Mouse (Mus musculus): Measurements from ENCODE around the gene Exoc6b.

GRCm38 (mm10) chr6:84963044-84963443, 106.3 kb downstream of the Exoc6b start:
- TF ChIP-seq CTCF (IDR thresholded peaks at IDR 0.05; ENCODE audit: low read depth): no peak
- TF ChIP-seq EP300 (IDR thresholded peaks at IDR 0.05; ENCODE audit: low read depth): no peak

Data from heart, postnatal 0 days (tissue).